Mouse (Mus musculus) midbrain, embryonic 11.5 days (tissue): Measurements from ENCODE around the gene Ston1. TPM values are rescaled to one million over a fixed set of nuclear protein-coding genes. Genes with fewer than 3 reads are reported as not detected.

ENCODE experiments used
- ATAC-seq: fragments of 200-750 bp; cut with Nextera tagmentation; 2 replicates; pipeline ENCODE4 v1.8.0; 2017; ENCODE audit warnings: moderate TSS enrichment, moderate library complexity; ENCODE audit not compliant: low FRiP score
- DNase-seq: peaks from one replicate; pipeline ENCODE4 v3.0.0; 2015; ENCODE audit warnings: low spot score; ENCODE audit errors: missing footprints
- H3K27ac ChIP-seq: fragments of 300-500 bp; sonication (generic); 2 replicates; pipeline ENCODE4 v1.5.1; 2014; ENCODE audit warnings: low read depth, low read length
- H3K27me3 ChIP-seq: fragments of 300-500 bp; sonication (generic); 2 replicates; pipeline ENCODE4 v1.6.1; 2014; ENCODE audit warnings: mild to moderate bottlenecking, low read length, moderate library complexity, mixed read lengths; ENCODE audit not compliant: control insufficient read depth, insufficient read depth
- H3K36me3 ChIP-seq: fragments of 300-500 bp; sonication (generic); 2 replicates; pipeline ENCODE4 v1.6.1; 2014; ENCODE audit warnings: mild to moderate bottlenecking, low read length, moderate library complexity, mixed read lengths; ENCODE audit not compliant: control insufficient read depth, insufficient read depth
- H3K4me1 ChIP-seq: fragments of 300-500 bp; sonication (generic); 2 replicates; pipeline ENCODE4 v1.6.1; 2014; ENCODE audit warnings: low read length; ENCODE audit not compliant: control insufficient read depth, insufficient read depth
- H3K4me2 ChIP-seq: fragments of 300-500 bp; sonication (generic); 2 replicates; pipeline ENCODE4 v1.6.1; 2014; ENCODE audit warnings: mild to moderate bottlenecking, moderate library complexity
- H3K4me3 ChIP-seq: fragments of 300-500 bp; sonication (generic); 2 replicates; pipeline ENCODE4 v1.5.1; 2014; ENCODE audit warnings: low read depth, low read length
- H3K9ac ChIP-seq: fragments of 300-500 bp; sonication (generic); 2 replicates; pipeline ENCODE4 v1.6.1; 2014; ENCODE audit warnings: low read length
- H3K9me3 ChIP-seq: fragments of 300-500 bp; sonication (generic); 2 replicates; pipeline ENCODE4 v1.6.1; 2016; ENCODE audit warnings: low read length; ENCODE audit not compliant: control insufficient read depth
- WGBS: fragments of 180-500 bp; shearing (Covaris S2); extraction: QIAGEN DNeasy Blood & Tissue Kit; methylation state at CpG from one replicate; pipeline ENCODE4 v1.1.7; 2014; 5-methylcytosine and 5-hydroxymethylcytosine counted together
- polyA plus RNA-seq: library from polyadenylated mRNA; unstranded; fragments of >200 nt; fragmentation: Nextera tagmentation; extraction: Ambion mirVana; gene quantifications from 2 replicates; pipeline ENCODE4 v1.2.1, GENCODE M21; 2014

Ston1 gene
- polyA plus RNA-seq, 1 experiment from 2014 or later, result 2.9 TPM

DNA sequence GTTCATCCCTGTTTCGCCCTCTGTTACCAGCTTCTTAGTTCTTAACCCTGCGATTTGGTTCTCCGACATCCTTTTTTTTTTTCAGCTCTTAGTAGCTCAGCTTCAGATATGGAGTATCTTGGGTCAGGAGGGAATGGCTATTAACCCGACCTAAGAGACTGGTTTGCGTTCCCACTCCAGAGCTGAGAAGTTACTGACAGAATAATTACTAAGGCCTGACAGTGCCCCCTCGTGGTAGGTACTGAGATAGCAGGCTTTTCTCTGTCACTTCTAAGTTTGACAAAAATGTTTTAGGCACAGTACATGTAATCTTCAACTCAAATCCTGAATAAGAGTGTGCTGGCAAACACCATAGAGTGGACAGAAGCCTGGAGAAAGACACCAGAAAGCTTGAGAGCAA, 43.5 kb downstream of the Ston1 start:
- H3K9ac ChIP-seq, result no peak overlapping the region
- H3K4me1 ChIP-seq, result no peaks in the 10 kb centered on the region
- ATAC-seq (peak; percentile 59), DNase-seq (peak; percentile 97)
- no peaks in the 10 kb centered on the region for H3K27me3 ChIP-seq
- no peaks in the 10 kb centered on the region for H3K36me3 ChIP-seq
- no peak overlapping the region for H3K27ac ChIP-seq
- WGBS, result 35% methylated on average over 6 of the region's 6 CpGs
- H3K9me3 ChIP-seq, result no peaks in the 10 kb centered on the region
- no peak overlapping the region for H3K4me3 ChIP-seq
- no peak overlapping the region for H3K4me2 ChIP-seq

DNA sequence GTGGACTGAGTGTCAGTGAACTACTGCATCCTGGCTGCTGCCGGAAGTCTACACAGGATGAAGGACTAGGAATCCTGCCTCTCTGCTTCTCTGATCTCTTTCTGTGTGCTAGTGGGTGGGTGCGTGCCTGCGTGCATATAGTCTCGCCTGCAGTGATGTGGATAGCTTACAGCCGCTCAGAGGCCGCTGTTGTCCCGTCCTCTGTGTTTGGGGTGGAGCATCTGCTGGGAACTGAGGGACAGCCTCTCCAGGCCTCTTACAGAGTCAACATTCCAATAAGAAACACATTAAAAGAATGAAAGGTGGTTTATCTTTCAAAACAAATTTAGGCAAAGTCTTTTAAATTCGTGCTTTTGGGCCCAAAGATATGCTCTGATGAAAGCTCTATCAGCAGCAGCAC, 44.4 kb downstream of the Ston1 start:
- Histone ChIP-seq H3K36me3 (no peaks in the 10 kb centered on the region), H3K27ac (no peak overlapping the region), H3K27me3 (no peaks in the 10 kb centered on the region), H3K4me3 (no peak overlapping the region), H3K4me1 (no peaks in the 10 kb centered on the region), H3K9ac (no peak overlapping the region), H3K9me3 (no peaks in the 10 kb centered on the region), H3K4me2 (no peak overlapping the region)
- ATAC-seq (no peak), DNase-seq (peak; percentile 60)
- WGBS, result 89% methylated on average over 8 of the region's 8 CpGs

DNA sequence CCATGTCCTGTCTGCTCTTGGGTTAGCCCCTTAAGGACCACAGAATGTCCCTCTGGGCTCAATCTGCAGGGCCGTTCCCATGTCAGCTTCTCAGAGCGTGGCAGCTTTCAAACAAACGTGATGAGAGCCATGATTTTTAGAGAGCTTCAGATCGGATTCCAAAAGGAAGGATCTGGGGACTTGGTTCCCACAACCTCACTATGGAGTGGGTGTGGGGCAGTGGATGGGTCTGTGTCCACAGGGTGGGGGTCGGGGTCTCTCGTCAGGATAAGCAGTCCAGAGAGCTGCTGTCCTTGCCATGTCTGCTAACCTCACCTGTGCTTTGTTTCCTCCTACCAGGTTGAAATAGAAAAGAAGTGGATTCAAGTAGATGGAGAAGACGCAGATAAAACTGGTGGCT, 47.4 kb downstream of the Ston1 start:
- DNase-seq, result peak; percentile 17
- Histone ChIP-seq H3K4me2 (no peak overlapping the region), H3K4me1 (no peaks in the 10 kb centered on the region), H3K4me3 (no peak overlapping the region), H3K27ac (no peak overlapping the region), H3K27me3 (no peaks in the 10 kb centered on the region), H3K9me3 (no peaks in the 10 kb centered on the region), H3K36me3 (no peaks in the 10 kb centered on the region), H3K9ac (no peak overlapping the region)
- ATAC-seq, result 0 out of 2 replicates have a peak, but pooled peaks have one; percentile 35
- WGBS, result 85% methylated on average over 7 of the region's 7 CpGs

DNA sequence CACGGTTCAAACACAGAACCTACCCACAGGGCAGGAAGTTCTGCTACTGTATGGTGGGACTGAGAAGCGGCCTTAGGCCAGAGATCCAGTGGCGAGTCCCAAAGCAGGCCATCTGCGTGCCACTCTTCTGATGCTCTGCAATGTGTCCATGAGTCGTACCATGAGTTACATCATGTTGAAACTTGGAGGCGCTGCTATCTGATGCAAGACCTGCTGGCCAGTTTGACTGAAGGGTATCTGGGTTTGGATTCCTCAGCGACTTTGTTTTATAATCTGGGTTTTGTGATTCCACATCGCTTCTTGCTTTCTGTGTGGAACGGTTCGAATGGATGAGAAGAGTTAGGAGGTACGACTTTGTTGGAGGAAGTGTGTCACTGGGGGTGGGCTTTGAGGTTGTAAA, 47.8 kb downstream of the Ston1 start:
- no peaks in the 10 kb centered on the region for H3K27me3 ChIP-seq
- H3K27ac ChIP-seq, result no peak overlapping the region
- no peaks in the 10 kb centered on the region for H3K4me1 ChIP-seq
- DNase-seq, result peak; percentile 69
- H3K4me3 ChIP-seq, result no peak overlapping the region
- WGBS, result 89% methylated on average over 11 of the region's 11 CpGs
- no peak for ATAC-seq
- H3K9me3 ChIP-seq, result no peaks in the 10 kb centered on the region
- H3K4me2 ChIP-seq, result no peak overlapping the region
- no peak overlapping the region for H3K9ac ChIP-seq
- no peaks in the 10 kb centered on the region for H3K36me3 ChIP-seq

DNA sequence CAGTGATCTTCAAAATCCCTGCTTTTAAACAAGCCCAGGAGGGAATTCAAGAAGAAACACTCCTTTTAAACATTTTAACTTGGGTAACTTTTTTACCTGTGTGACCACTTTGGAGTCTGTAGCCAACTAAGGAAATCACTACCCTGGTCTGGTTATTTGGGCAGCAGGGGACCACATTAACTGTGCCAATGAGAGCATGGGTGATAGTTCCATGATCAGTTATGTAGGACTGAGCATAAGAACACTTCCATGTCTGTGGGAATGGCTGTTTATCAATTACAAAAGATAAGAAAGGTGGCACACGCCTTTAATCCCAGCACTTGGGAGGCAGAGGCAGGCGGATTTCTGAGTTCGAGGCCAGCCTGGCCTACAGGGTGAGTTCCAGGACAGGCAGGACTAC, 49.7 kb downstream of the Ston1 start:
- peak; percentile 59 for DNase-seq
- no peaks in the 10 kb centered on the region for H3K27me3 ChIP-seq
- H3K36me3 ChIP-seq, result no peaks in the 10 kb centered on the region
- no peak overlapping the region for H3K9ac ChIP-seq
- no peaks in the 10 kb centered on the region for H3K4me1 ChIP-seq
- ATAC-seq, result no peak
- no peaks in the 10 kb centered on the region for H3K9me3 ChIP-seq
- no peak overlapping the region for H3K27ac ChIP-seq
- no peak overlapping the region for H3K4me3 ChIP-seq
- WGBS, result 97% methylated on average over 3 of the region's 3 CpGs
- H3K4me2 ChIP-seq, result no peak overlapping the region

DNA sequence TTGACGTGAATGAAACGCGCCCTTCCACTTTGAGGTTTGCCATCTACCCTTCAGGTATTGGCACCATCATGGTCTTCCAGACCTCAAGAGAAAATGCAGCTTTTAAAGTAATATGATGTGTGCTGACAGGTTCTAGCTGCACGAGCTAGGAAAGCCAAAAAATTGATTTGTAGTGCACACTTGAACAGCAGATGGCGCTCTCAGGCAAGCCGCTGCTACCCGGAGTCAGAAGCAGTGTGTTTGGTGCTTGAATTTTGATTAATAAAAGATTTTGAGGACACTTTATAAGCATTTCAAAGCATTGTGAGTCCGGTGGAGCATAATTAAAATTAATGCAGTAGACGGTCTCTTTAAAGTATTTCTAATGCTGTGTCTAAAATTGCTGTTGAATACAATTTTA, 54.5 kb downstream of the Ston1 start:
- H3K9ac ChIP-seq, result no peak overlapping the region
- H3K9me3 ChIP-seq, result no peaks in the 10 kb centered on the region
- H3K27ac ChIP-seq, result no peak overlapping the region
- H3K27me3 ChIP-seq, result no peaks in the 10 kb centered on the region
- no peaks in the 10 kb centered on the region for H3K4me1 ChIP-seq
- H3K4me3 ChIP-seq, result no peak overlapping the region
- H3K4me2 ChIP-seq, result no peak overlapping the region
- H3K36me3 ChIP-seq, result no peaks in the 10 kb centered on the region
- ATAC-seq (peak; percentile 41; the same call in 1 of the 2 replicates), DNase-seq (peak; percentile 93)
- 6% methylated on average over 9 of the region's 9 CpGs for WGBS

DNA sequence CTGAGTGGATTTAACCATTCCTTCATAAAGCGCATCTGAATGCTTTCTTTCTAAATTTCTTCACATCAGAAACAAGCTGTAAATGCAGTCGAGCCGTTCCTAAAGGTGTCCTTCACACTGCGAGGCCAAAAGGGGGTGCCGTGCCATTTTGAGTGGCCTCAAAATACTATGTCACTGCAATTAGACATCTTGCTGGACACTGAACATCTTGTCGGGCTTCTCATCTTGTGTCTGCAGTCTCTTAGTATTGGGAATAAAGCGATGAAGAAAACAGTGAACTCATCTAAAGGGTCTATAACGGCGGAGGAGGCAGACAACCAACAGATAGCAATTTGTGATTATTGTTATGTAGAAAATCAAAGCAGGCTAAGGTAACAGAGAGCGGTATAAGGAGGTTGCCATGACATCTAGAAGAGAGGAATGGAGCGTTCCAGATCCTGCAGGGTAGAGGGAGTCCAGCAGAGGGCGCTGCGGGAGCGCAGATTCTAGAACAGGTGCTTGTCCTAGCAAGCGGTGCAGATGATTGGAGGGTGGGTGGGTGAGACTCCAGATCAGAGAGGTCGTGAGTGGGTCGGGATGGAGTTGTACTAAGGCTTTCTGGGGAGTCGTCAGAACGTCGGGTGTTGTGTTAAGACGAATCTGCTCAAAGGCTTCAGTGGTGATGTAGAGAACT, 55.4 kb downstream of the Ston1 start:
- no peak overlapping the region for H3K27ac ChIP-seq
- H3K36me3 ChIP-seq, result no peaks in the 10 kb centered on the region
- ATAC-seq, result peak; percentile 84
- no peak overlapping the region for H3K9ac ChIP-seq
- peak; percentile 99 for DNase-seq
- H3K9me3 ChIP-seq, result no peaks in the 10 kb centered on the region
- no peak overlapping the region for H3K4me2 ChIP-seq
- no peaks in the 10 kb centered on the region for H3K4me1 ChIP-seq
- H3K4me3 ChIP-seq, result no peak overlapping the region
- no peaks in the 10 kb centered on the region for H3K27me3 ChIP-seq
- WGBS, result 22% methylated on average over 21 of the region's 21 CpGs

DNA sequence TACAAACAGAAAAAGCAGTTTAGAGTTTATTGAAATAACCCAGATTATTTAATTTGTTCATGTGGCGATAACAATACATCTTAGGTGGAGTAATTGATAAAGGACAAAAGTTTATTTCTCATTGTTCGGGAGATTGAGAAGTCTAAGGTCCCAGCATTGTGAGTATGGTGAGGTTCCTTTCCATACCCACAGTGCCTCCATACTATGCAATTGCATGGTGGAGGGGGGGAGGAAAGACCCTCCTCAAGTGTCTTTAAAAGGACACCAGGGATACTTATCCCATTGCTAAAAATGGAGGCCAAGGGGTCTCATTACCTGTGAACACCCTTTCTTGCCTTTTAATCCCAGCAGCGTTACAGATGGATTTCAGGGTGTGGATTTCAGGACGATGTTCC, 55.9 kb downstream of the Ston1 start:
- Histone ChIP-seq H3K9me3 (no peaks in the 10 kb centered on the region), H3K36me3 (no peaks in the 10 kb centered on the region), H3K27me3 (no peaks in the 10 kb centered on the region), H3K4me3 (no peak overlapping the region), H3K9ac (no peak overlapping the region), H3K4me2 (no peak overlapping the region), H3K4me1 (no peaks in the 10 kb centered on the region), H3K27ac (no peak overlapping the region)
- WGBS, result 77% methylated on average over 4 of the region's 4 CpGs
- DNase-seq (no peak), ATAC-seq (peak; percentile 45)

DNA sequence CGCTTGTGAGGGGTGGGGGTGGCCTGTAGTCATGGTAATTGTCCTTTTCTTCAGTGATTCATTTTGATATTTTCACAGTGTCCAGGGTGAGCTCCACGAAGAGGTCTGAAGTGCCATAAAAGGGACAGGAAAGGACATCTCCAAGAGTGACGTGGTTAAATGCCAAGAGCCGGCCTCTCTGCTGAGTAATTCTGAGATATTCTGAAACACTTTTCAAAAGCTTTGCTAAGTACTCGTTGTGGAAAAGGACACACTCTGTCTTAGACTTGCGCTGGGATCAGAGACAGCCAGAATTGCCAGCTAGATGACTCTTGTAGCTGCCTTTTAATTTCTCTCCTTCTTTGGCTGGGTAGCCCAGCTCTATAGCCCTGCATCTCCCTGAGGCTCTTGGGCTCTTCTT, 61.0 kb downstream of the Ston1 start:
- H3K4me2 ChIP-seq, result no peak overlapping the region
- ATAC-seq, result no peak
- no peaks in the 10 kb centered on the region for H3K36me3 ChIP-seq
- WGBS, result 82% methylated on average over 6 of the region's 6 CpGs
- no peaks in the 10 kb centered on the region for H3K9me3 ChIP-seq
- no peak overlapping the region for H3K4me3 ChIP-seq
- H3K9ac ChIP-seq, result no peak overlapping the region
- no peaks in the 10 kb centered on the region for H3K27me3 ChIP-seq
- no peaks in the 10 kb centered on the region for H3K4me1 ChIP-seq
- no peak overlapping the region for H3K27ac ChIP-seq
- DNase-seq, result no peak
